In genomic region chr13:112807936-112808667, GRCm38 (mm10) we compare ENCODE assay signal across 18 mouse cellular contexts. TPM values are rescaled to one million over a fixed set of nuclear protein-coding genes. Genes with fewer than 3 reads are reported as not detected.
DNase-seq lines count a peak whose midpoint lies in the region; ATAC-seq lines count a peak whose summit lies in the region.
"Had no signal": no experiment of that assay in that cellular context is flagged by ENCODE, and none has a peak within 500 bp of the region (broad histone marks: within the 10 kb centered on the region; RNA-seq: fewer than 3 reads in every experiment).

No protein-coding gene starts in this region.

- peaks cover 89% of the 10 kb centered on the region for H3K36me3 ChIP-seq in erythroblast, embryonic 14.5 days (ENCODE audit: control insufficient read depth)
- peaks cover 30% of the 10 kb centered on the region for H3K36me3 ChIP-seq in liver, embryonic 15.5 days (replicated peaks)
- peaks cover 17% of the 10 kb centered on the region for H3K36me3 ChIP-seq in stomach, embryonic 15.5 days
- H3K36me3 ChIP-seq in midbrain, embryonic 10.5 days = peaks cover 21% of the 10 kb centered on the region

- H3K27me3 ChIP-seq in erythroblast, embryonic 14.5 days (ENCODE audit: control insufficient read depth) = no peaks in the 10 kb centered on the region
- H3K27me3 ChIP-seq in liver, embryonic 15.5 days = no peaks in the 10 kb centered on the region
- H3K27me3 ChIP-seq in stomach, embryonic 15.5 days (replicated peaks) = no peaks in the 10 kb centered on the region
- no peaks in the 10 kb centered on the region for H3K27me3 ChIP-seq in midbrain, embryonic 10.5 days (ENCODE audit: low read depth, poor library complexity, severe bottlenecking)
- H3K27me3 ChIP-seq: embryonic facial prominence, embryonic 12.5 days; forebrain, embryonic 13.5 days; heart, embryonic 12.5 days; neural tube, embryonic 13.5 days had no signal

- peak; percentile 92 for DNase-seq in heart, adult 11 months
- DNase-seq in heart, postnatal 36 days = no peak
- DNase-seq in left cerebral cortex, postnatal 4 days = no peak
- no peak for DNase-seq in midbrain, embryonic 10.5 days (ENCODE audit: low spot score)
- DNase-seq: adrenal gland, adult 2 months; cerebellum, postnatal 25 days; gastrocnemius, postnatal 14 days; thymus, adult 2 months had no signal

- no peak overlapping the region for H3K9ac ChIP-seq in liver, embryonic 15.5 days
- H3K9ac ChIP-seq in stomach, embryonic 15.5 days = no peak overlapping the region
- H3K9ac ChIP-seq: embryonic facial prominence, embryonic 12.5 days; forebrain, embryonic 13.5 days; heart, embryonic 12.5 days; neural tube, embryonic 13.5 days had no signal

- peaks cover 71% of the 10 kb centered on the region for H3K4me1 ChIP-seq in erythroblast, embryonic 14.5 days (ENCODE audit: control insufficient read depth)
- H3K4me1 ChIP-seq in liver, embryonic 15.5 days (replicated peaks) = peaks cover 81% of the 10 kb centered on the region
- H3K4me1 ChIP-seq in stomach, embryonic 15.5 days = peaks cover 10% of the 10 kb centered on the region; the same call in 1 of the 2 replicates
- peaks cover 7% of the 10 kb centered on the region for H3K4me1 ChIP-seq in midbrain, embryonic 10.5 days

- ATAC-seq in liver, embryonic 15.5 days (ENCODE audit: insufficient read depth) = peak; percentile 92
- peak; percentile 88 for ATAC-seq in stomach, embryonic 15.5 days (ENCODE audit: insufficient read depth, low FRiP score, low read depth)
- no peak for ATAC-seq in frontal cortex, adult (ENCODE audit: low TSS enrichment)
- ATAC-seq: forebrain, embryonic 13.5 days had no signal

- peak overlapping the region; percentile 37 for H3K4me2 ChIP-seq in liver, embryonic 15.5 days
- no peak overlapping the region for H3K4me2 ChIP-seq in stomach, embryonic 15.5 days
- H3K4me2 ChIP-seq: embryonic facial prominence, embryonic 12.5 days; forebrain, embryonic 13.5 days; heart, embryonic 12.5 days; neural tube, embryonic 13.5 days had no signal

- intact Hi-C loops in heart, postnatal 36 days (cut with DNase I) = no loop called here
- intact Hi-C loops in left cerebral cortex, postnatal 4 days (cut with DNase I) = no loop called here

- peaks cover 9% of the 10 kb centered on the region for H3K9me3 ChIP-seq in erythroblast, embryonic 14.5 days (ENCODE audit: control insufficient read depth, low read length)
- H3K9me3 ChIP-seq in liver, embryonic 15.5 days (replicated peaks) = no peaks in the 10 kb centered on the region
- H3K9me3 ChIP-seq in stomach, embryonic 15.5 days = no peaks in the 10 kb centered on the region
- H3K9me3 ChIP-seq in midbrain, embryonic 10.5 days (replicated peaks) = no peaks in the 10 kb centered on the region; the same call in 1 of the 2 replicates
- H3K9me3 ChIP-seq: embryonic facial prominence, embryonic 12.5 days; forebrain, embryonic 13.5 days; heart, embryonic 12.5 days; neural tube, embryonic 13.5 days had no signal

- peak overlapping the region; percentile 77 for H3K27ac ChIP-seq in liver, embryonic 15.5 days (replicated peaks)
- H3K27ac ChIP-seq in stomach, embryonic 15.5 days = no peak overlapping the region
- H3K27ac ChIP-seq in midbrain, embryonic 10.5 days (replicated peaks) = no peak overlapping the region
- H3K27ac ChIP-seq: embryonic facial prominence, embryonic 12.5 days; forebrain, embryonic 13.5 days; left cerebral cortex, adult 2 months; macrophage; neural tube, embryonic 13.5 days had no signal

- 29% methylated on average over 10 of the region's 10 CpGs for whole genome bisulfite sequencing in liver, embryonic 15.5 days (ENCODE audit: insufficient replicate concordance)
- WGBS in stomach, embryonic 15.5 days = 66% methylated on average over 10 of the region's 10 CpGs
- 87% methylated on average over 10 of the region's 10 CpGs for WGBS in midbrain, embryonic 10.5 days

- H3K4me3 ChIP-seq in erythroblast, embryonic 14.5 days (replicated peaks) = peak overlapping the region; percentile 41
- no peak overlapping the region for H3K4me3 ChIP-seq in liver, embryonic 15.5 days (replicated peaks)
- H3K4me3 ChIP-seq in stomach, embryonic 15.5 days (replicated peaks) = no peak overlapping the region
- H3K4me3 ChIP-seq in midbrain, embryonic 10.5 days = no peak overlapping the region
- H3K4me3 ChIP-seq: embryonic facial prominence, embryonic 12.5 days; forebrain, embryonic 13.5 days; heart, embryonic 12.5 days; left cerebral cortex, adult 2 months; neural tube, embryonic 13.5 days had no signal

RNA-seq across cellular contexts. Expression of gene Plpp1, which starts 7.5 kb away (rescaled TPM):
- 10 to 100 TPM; 54.6 to 63.8 TPM for total RNA-seq in heart, postnatal 36 days (2021)
- polyA plus RNA-seq in erythroblast, embryonic 14.5 days (2012) = 5.1 and 5.2 TPM in 2 replicates
- polyA plus RNA-seq in liver, embryonic 15.5 days (2015; fragmentation: Nextera tagmentation; extraction: Ambion mirVana) = 42.1 and 45.6 TPM in 2 replicates
- 94.1 and 102 TPM in 2 replicates for polyA plus RNA-seq in stomach, embryonic 15.5 days (2015; fragmentation: Nextera tagmentation; extraction: Ambion mirVana)
- total RNA-seq in left cerebral cortex, postnatal 4 days (2021) = 10 to 100 TPM; 32.1 to 32.9 TPM
- polyA plus RNA-seq in midbrain, embryonic 10.5 days (2016; fragmentation: Nextera tagmentation; extraction: Ambion mirVana) = 22.3 and 22.6 TPM in 2 replicates
